Mouse (Mus musculus): ENCODE measurements around the gene Mcf2l.

Gene Mcf2l

GRCm38 (mm10) chr8:12994468-12994867 lies 120.9 kb downstream of the Mcf2l start:
- no peak for DNase-seq (ENCODE audit: low read depth, low spot score)

GRCm38 (mm10) chr8:12995481-12995880 lies 121.9 kb downstream of the Mcf2l start:
- no peak for DNase-seq (ENCODE audit: low read depth, low spot score)

GRCm38 (mm10) chr8:12996831-12997275 lies 123.2 kb downstream of the Mcf2l start:
- DNase-seq (ENCODE audit: low read depth, low spot score): no peak

GRCm38 (mm10) chr8:12998331-12998730 lies 124.7 kb downstream of the Mcf2l start:
- no peak for DNase-seq (ENCODE audit: low read depth, low spot score)

- DNase-seq (ENCODE audit: low read depth, low spot score): no peak
Measured at GRCm38 (mm10) chr8:12999793-13000192, 126.2 kb downstream of the Mcf2l start.

DNA sequence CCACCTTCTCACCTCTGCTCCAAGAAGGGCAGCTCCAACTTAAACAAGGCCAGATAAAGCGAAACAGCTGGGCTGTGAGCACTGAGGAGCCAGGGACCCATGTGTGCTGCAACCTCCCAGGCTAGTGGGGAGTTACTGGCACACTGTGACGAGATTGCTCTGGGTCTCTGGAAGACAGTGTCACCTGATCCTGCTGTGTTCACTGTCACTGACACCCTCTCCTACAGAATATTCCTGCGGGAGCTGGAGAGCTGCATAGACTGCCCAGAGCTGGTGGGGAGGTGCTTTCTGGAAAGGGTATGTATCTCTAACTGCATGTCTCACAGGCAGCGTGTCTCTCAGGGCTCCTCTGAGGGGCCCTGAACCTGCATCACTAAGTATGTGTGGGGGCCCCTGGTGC lies 133.9 kb downstream of the Mcf2l start:
- no peak for DNase-seq (ENCODE audit: low read depth, low spot score)

DNA sequence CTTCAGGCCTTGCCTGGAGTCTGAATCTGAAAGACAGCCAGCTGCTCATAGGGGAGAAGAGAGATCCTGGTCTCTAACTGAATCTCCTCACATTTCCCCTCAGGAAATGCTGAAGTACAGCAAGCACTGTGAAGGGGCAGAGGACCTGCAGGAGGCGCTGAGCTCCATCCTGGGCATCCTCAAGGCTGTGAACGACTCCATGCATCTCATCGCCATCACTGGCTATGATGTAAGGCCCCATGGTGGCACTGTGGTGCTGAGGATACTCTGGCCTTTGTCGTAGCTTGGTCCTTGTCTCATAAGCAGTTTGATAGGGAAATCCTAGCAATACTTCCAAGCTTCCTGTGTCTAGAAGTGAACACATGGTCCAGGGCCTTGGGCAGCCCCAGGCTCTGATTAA lies 136.7 kb downstream of the Mcf2l start:
- no peak for DNase-seq (ENCODE audit: low read depth, low spot score)

GRCm38 (mm10) chr8:13019560-13019959 lies 146.0 kb downstream of the Mcf2l start:
- DNase-seq (ENCODE audit: low read depth, low spot score): no peak

DNA sequence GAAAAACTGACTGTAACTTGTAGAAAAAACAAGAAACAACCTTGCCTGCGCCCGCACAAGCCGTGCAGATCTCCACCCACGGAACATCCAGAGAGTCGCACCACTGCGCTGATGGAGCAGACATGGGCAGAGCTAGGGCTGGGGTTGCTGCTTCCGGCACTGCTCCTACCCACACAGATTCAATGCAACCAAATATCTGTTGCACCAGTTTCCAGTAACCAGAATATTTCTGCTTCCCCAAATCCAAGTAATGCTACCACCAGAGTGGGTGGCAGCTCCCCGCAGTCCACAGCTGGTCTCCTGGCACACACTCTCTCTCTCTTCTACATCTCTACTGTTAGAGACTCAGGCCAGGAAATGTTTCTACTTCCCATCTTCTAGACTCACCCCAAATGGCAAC lies 148.2 kb downstream of the Mcf2l start:
- DNase-seq (ENCODE audit: low read depth, low spot score): no peak

GRCm38 (mm10) chr8:13025487-13026224 lies 152.1 kb downstream of the Mcf2l start, which contains the start of gene F7:
Gene F7 (plus strand): TSS chr8:13026034.
- no peak for DNase-seq (ENCODE audit: low read depth, low spot score)

- no peak for DNase-seq (ENCODE audit: low read depth, low spot score)
Measured at GRCm38 (mm10) chr8:13027615-13028014, 154.0 kb downstream of the Mcf2l start.

GRCm38 (mm10) chr8:13028482-13028881 lies 154.9 kb downstream of the Mcf2l start:
- no peak for DNase-seq (ENCODE audit: low read depth, low spot score)

- no peak for DNase-seq (ENCODE audit: low read depth, low spot score)
Measured at GRCm38 (mm10) chr8:13036346-13036812, 162.8 kb downstream of the Mcf2l start.

DNA sequence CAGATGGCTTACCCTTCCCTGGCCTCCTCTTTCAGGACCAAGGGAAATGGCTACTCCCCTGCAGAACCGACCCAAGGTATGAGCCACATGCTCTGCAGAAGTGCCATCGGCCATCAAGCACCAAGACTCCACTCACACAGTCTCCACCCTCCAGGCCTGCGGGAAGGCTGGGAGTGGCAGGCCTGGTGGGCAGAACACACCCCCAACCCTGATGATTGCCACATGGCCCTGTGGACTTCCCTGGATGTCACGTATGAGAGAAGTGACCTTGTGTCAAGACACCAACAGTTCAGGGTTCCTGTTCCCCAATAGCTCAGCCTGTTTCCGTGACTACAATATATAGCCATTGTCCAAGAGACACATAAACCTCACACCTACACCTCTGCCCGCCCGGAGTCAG lies 163.4 kb downstream of the Mcf2l start, which contains the start of gene F10:
Gene F10, plus strand, starts transcription at position 294 of the 400 bp plus-strand sequence.
- no peak for DNase-seq (ENCODE audit: low read depth, low spot score)

DNA sequence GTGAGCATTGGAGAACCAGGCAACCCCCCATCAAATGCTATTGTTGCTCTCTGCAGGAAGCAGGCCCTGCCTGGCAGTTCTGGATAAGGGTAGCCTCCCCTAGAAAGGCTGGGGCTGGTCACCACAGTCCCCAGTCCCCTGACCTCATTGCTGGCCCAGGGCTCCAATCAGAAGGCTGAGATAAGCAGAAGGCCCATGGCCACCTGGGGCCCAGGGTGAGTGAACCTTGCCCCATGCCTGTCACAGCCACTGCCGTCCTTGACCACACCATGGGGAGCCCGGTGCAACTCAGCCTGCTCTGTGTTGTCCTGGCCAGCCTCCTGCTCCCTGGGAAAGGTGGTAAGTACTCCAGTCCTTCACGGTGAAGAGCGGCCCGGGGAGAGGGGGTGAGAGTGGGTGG lies 164.0 kb downstream of the Mcf2l start:
- no peak for DNase-seq (ENCODE audit: low read depth, low spot score)

GRCm38 (mm10) chr8:13039054-13039453 lies 165.4 kb downstream of the Mcf2l start:
- no peak for DNase-seq (ENCODE audit: low read depth, low spot score)

DNA sequence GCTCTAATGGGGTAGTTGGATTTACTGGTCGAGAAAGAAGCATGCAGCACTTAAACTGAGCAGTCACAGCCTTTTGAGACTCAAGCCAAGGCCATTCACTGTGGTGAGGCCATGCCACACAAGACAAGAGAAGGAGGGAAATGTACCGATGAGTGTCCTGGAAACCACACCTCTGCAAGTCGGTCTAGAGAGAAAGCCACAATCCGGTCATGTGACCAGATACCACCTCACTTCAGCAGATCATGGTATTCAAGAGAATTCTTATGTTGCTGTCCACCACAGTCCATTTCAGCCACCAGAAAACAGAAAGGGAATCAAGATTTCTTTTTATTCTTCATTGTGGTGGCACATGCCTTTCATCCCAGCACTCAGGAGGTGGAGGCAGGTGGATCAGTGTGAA lies 167.9 kb downstream of the Mcf2l start:
- DNase-seq (ENCODE audit: low read depth, low spot score): no peak

- DNase-seq (ENCODE audit: low read depth, low spot score): no peak
Measured at GRCm38 (mm10) chr8:13047652-13048051, 174.0 kb downstream of the Mcf2l start.

DNA sequence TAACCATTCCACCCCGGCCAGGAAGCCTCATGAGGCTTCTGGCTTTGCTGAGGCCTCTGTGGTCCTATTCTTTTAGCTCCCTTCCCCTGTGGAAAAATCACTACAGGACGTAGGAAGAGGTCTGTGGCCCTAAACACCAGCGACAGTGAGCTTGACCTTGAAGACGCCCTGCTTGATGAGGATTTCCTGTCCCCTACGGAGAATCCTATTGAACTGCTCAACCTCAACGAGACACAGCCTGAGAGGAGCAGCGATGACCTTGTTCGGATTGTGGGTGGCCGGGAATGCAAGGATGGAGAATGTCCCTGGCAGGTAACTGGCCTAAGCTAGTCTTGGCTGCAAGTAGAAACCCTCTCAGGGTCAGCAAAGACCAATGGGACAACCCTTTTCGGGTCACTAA lies 176.9 kb downstream of the Mcf2l start:
- no peak for DNase-seq (ENCODE audit: low read depth, low spot score)

DNA sequence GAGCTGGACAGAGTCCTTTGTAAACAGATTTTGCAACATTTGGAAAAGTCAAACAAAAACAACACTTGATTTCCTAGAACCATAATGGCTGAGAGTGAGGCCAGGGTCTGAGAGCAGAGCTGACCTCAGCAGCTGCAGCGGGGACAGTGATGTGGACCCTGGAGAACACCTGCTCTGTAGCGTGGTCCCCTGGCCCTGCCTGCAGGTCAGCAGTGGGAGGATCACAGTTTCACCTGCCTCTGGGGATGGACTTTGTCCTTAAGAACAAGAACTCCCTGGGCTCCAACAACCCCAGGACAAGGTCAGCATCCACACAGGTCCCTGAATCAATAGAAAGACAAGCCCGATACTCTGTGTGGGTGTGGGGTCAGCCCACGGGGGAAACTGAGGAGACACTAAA lies 183.7 kb downstream of the Mcf2l start:
- no peak for DNase-seq (ENCODE audit: low read depth, low spot score)

DNA sequence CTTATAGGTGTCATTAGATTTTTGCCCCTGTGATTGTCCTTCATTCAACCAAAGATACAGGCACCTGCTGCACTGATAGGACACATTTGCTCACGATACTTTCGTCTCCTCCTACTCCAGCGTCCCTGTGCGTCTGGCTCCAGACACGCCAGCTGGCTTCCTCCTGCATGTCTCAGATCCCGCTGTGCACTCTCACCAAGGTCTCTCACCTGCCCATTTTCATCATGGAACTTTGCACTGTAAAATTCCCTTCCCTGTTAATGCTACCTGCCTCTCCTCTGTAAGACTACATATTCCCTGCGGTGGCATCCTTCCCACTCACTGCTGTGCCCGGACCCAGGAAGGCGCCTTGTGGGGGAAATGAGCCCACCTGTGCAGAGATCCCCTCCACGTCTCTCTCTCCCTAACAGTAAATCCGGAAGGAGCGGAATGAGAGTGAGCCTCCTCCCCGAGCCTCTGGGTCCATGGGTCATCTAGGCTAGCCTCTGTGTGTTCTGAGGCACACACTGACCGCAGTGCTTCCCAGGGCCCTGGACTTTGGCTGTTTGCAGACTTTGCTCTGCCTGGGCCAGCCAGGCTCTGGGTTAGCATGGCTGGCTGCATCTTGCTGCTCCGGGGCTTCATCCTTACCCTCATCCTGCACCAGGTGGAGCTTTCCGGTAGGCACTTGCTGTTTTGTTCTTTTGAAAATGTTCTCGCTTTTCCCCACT lies 187.0 kb downstream of the Mcf2l start, which contains the start of gene Proz:
Gene Proz, plus strand, starts transcription at position 474 of the 710 bp plus-strand sequence.
- DNase-seq (ENCODE audit: low read depth, low spot score): no peak

DNA sequence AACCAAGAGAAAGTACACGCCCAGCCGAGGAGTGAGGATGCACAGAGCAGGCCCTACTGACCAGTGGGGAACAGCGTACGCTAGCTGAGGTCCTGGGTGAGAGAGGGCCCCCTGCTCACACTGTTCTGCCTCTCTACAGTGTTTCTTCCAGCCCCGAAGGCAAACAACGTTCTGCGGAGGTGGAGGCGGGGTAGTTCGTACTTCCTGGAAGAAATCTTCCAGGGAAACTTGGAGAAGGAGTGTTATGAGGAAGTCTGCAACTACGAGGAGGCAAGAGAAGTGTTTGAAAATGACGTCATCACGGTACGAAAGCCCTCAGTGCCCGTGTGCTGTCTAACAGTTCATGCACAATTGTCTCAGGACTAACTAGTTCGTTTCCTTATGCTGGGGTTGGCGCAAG lies 189.5 kb downstream of the Mcf2l start:
- no peak for DNase-seq (ENCODE audit: low read depth, low spot score)
